ENCODE assay signal across 8 mouse cellular contexts in genomic region chr11:120493351-120493750, GRCm38 (mm10). TPM values are rescaled to one million over a fixed set of nuclear protein-coding genes. Genes with fewer than 3 reads are reported as not detected.
DNase-seq lines count a peak whose midpoint lies in the region; ATAC-seq and TF ChIP-seq lines count a peak whose summit lies in the region.

No protein-coding gene starts in this region.

- H3K27ac ChIP-seq in heart, postnatal 0 days (ENCODE audit: low read depth) = 0 out of 2 replicates have a peak overlapping the region, but pooled peaks have one; percentile 81
- H3K27ac ChIP-seq in forebrain, embryonic 16.5 days (ENCODE audit: low read length) = no peak overlapping the region; the same call in 1 of the 2 replicates
- no peak overlapping the region for H3K27ac ChIP-seq in limb, embryonic 11.5 days (replicated peaks; ENCODE audit: low read depth, low read length)
- peak overlapping the region; percentile 36; the same call in 1 of the 2 replicates for H3K27ac ChIP-seq in neural tube, embryonic 14.5 days (ENCODE audit: low read depth, low read length)

- WGBS in heart, postnatal 0 days = 43% methylated on average over 3 of the region's 3 CpGs
- WGBS in forebrain, embryonic 16.5 days = 38% methylated on average over 3 of the region's 3 CpGs
- 64% methylated on average over 3 of the region's 3 CpGs for WGBS in limb, embryonic 11.5 days
- WGBS in neural tube, embryonic 14.5 days = 55% methylated on average over 3 of the region's 3 CpGs

- ATAC-seq in heart, postnatal 0 days (ENCODE audit: insufficient read depth, low read depth) = no peak
- no peak for ATAC-seq in forebrain, embryonic 16.5 days
- ATAC-seq in limb, embryonic 11.5 days (ENCODE audit: insufficient number of reproducible peaks, low FRiP score, low TSS enrichment, low read depth) = no peak
- ATAC-seq in neural tube, embryonic 14.5 days (ENCODE audit: low read depth) = no peak
- ATAC-seq in cerebellum, adult (ENCODE audit: insufficient number of reproducible peaks, low FRiP score, low TSS enrichment) = no peak
- no peak for ATAC-seq in megakaryocyte progenitor cell, adult 5-6 weeks (replicated peaks; ENCODE audit: poor library complexity)

- peaks cover 49% of the 10 kb centered on the region for H3K36me3 ChIP-seq in heart, postnatal 0 days (replicated peaks; ENCODE audit: control insufficient read depth, insufficient read depth, low read length)
- 0 out of 2 replicates have a peak, but pooled peaks cover 2% of the 10 kb centered on the region for H3K36me3 ChIP-seq in forebrain, embryonic 16.5 days (ENCODE audit: control insufficient read depth, insufficient read depth)
- peaks cover 25% of the 10 kb centered on the region; the same call in 1 of the 2 replicates for H3K36me3 ChIP-seq in limb, embryonic 11.5 days (ENCODE audit: control insufficient read depth, insufficient read depth, low read length)
- peaks cover 30% of the 10 kb centered on the region for H3K36me3 ChIP-seq in neural tube, embryonic 14.5 days (ENCODE audit: control insufficient read depth, insufficient read depth, low read length)

- H3K4me2 ChIP-seq in heart, postnatal 0 days (ENCODE audit: low read depth, low read length) = peak overlapping the region; percentile 97
- H3K4me2 ChIP-seq in forebrain, embryonic 16.5 days (ENCODE audit: low read length) = peak overlapping the region; percentile 92
- H3K4me2 ChIP-seq in limb, embryonic 11.5 days (ENCODE audit: low read depth, severe bottlenecking) = peak overlapping the region; percentile 92
- peak overlapping the region; percentile 95 for H3K4me2 ChIP-seq in neural tube, embryonic 14.5 days (ENCODE audit: low read depth, low read length)

- DNase-seq in heart, postnatal 0 days (ENCODE audit: low spot score) = no peak
- no peak for DNase-seq in heart, adult 9 months (ENCODE audit: low spot score in 2 of 2)
- no peak for DNase-seq in limb, embryonic 11.5 days (ENCODE audit: low spot score)
- DNase-seq in T-cell, adult 2 months (ENCODE audit: low spot score) = no peak

- TF ChIP-seq EP300 in heart, postnatal 0 days (IDR thresholded peaks at IDR 0.05; ENCODE audit: low read depth) = no peak

- no peaks in the 10 kb centered on the region for H3K9me3 ChIP-seq in heart, postnatal 0 days (replicated peaks; ENCODE audit: control insufficient read depth, low read length)
- no peaks in the 10 kb centered on the region for H3K9me3 ChIP-seq in forebrain, embryonic 16.5 days (ENCODE audit: control insufficient read depth, low read length)
- H3K9me3 ChIP-seq in limb, embryonic 11.5 days (ENCODE audit: control insufficient read depth, low read length) = no peaks in the 10 kb centered on the region
- no peaks in the 10 kb centered on the region for H3K9me3 ChIP-seq in neural tube, embryonic 14.5 days (ENCODE audit: control insufficient read depth, low read length)

- no peaks in the 10 kb centered on the region for H3K27me3 ChIP-seq in heart, postnatal 0 days (ENCODE audit: control insufficient read depth, insufficient read depth, low read length)
- no peaks in the 10 kb centered on the region for H3K27me3 ChIP-seq in forebrain, embryonic 16.5 days (replicated peaks; ENCODE audit: control insufficient read depth, insufficient read depth, low read length)
- H3K27me3 ChIP-seq in limb, embryonic 11.5 days (ENCODE audit: control insufficient read depth, insufficient read depth, low read length) = no peaks in the 10 kb centered on the region
- H3K27me3 ChIP-seq in neural tube, embryonic 14.5 days (ENCODE audit: control insufficient read depth, insufficient read depth, low read length) = no peaks in the 10 kb centered on the region

- H3K4me3 ChIP-seq in heart, postnatal 0 days (ENCODE audit: low read depth, low read length) = no peak overlapping the region
- H3K4me3 ChIP-seq in forebrain, embryonic 16.5 days (replicated peaks; ENCODE audit: low read length) = peak overlapping the region; percentile 90
- H3K4me3 ChIP-seq in limb, embryonic 11.5 days (ENCODE audit: low read depth, low read length) = peak overlapping the region; percentile 96; the same call in 1 of the 2 replicates
- peak overlapping the region; percentile 89; the same call in 1 of the 2 replicates for H3K4me3 ChIP-seq in neural tube, embryonic 14.5 days (ENCODE audit: low read depth, low read length)

- no peak for TF ChIP-seq CTCF in heart, postnatal 0 days (IDR thresholded peaks at IDR 0.05; ENCODE audit: low read depth)

- peaks cover 19% of the 10 kb centered on the region for H3K4me1 ChIP-seq in heart, postnatal 0 days (ENCODE audit: control insufficient read depth, insufficient read depth)
- H3K4me1 ChIP-seq in forebrain, embryonic 16.5 days (replicated peaks; ENCODE audit: control insufficient read depth, insufficient read depth, low read length) = peaks cover 27% of the 10 kb centered on the region
- peaks cover 20% of the 10 kb centered on the region for H3K4me1 ChIP-seq in limb, embryonic 11.5 days (ENCODE audit: control insufficient read depth, insufficient read depth, low read length)
- peaks cover 25% of the 10 kb centered on the region for H3K4me1 ChIP-seq in neural tube, embryonic 14.5 days (ENCODE audit: control insufficient read depth, insufficient read depth, low read length)

- H3K9ac ChIP-seq in heart, postnatal 0 days (replicated peaks; ENCODE audit: low read depth, low read length) = no peak overlapping the region
- peak overlapping the region; percentile 77 for H3K9ac ChIP-seq in forebrain, embryonic 16.5 days (replicated peaks; ENCODE audit: low read depth, low read length)
- H3K9ac ChIP-seq in limb, embryonic 11.5 days (ENCODE audit: low read length) = peak overlapping the region; percentile 81; the same call in 1 of the 2 replicates
- H3K9ac ChIP-seq in neural tube, embryonic 14.5 days (replicated peaks; ENCODE audit: low read depth, low read length) = peak overlapping the region; percentile 81; the same call in 1 of the 2 replicates

RNA-seq across cellular contexts. Expression of gene Slc25a10, which starts 1.7 kb away (rescaled TPM):
- total RNA-seq in heart, postnatal 0 days (2014; rRNA removed; ENCODE audit: low replicate concordance) = 66.8 and 74.3 TPM in 2 replicates
- polyA plus RNA-seq in heart, postnatal 0 days (2015; fragmentation: Nextera tagmentation; extraction: Ambion mirVana) = 30.3 and 33.8 TPM in 2 replicates
- polyA plus RNA-seq in forebrain, embryonic 16.5 days (2015; fragmentation: Nextera tagmentation; extraction: Ambion mirVana) = 26.5 and 29.5 TPM in 2 replicates
- 57.8 and 58.5 TPM in 2 replicates for polyA plus RNA-seq in limb, embryonic 11.5 days (2014; fragmentation: Nextera tagmentation; extraction: Ambion mirVana)
- 24.7 and 30.0 TPM in 2 replicates for polyA plus RNA-seq in neural tube, embryonic 14.5 days (2014; fragmentation: Nextera tagmentation; extraction: Ambion mirVana)
- total RNA-seq in megakaryocyte progenitor cell, adult 5-6 weeks (2015) = 11.9 and 14.4 TPM in 2 replicates
- total RNA-seq in megakaryocyte progenitor cell, adult 5-6 weeks (2017) = 16.2 and 19.7 TPM in 2 replicates

RNA-seq across cellular contexts. Expression of gene Mrpl12, which starts 8.9 kb away (rescaled TPM):
- 119 and 161 TPM in 2 replicates for total RNA-seq in heart, postnatal 0 days (2014; rRNA removed; ENCODE audit: low replicate concordance)
- polyA plus RNA-seq in heart, postnatal 0 days (2015; fragmentation: Nextera tagmentation; extraction: Ambion mirVana) = 308 and 315 TPM in 2 replicates
- polyA plus RNA-seq in forebrain, embryonic 16.5 days (2015; fragmentation: Nextera tagmentation; extraction: Ambion mirVana) = 107 and 119 TPM in 2 replicates
- 166 and 177 TPM in 2 replicates for polyA plus RNA-seq in limb, embryonic 11.5 days (2014; fragmentation: Nextera tagmentation; extraction: Ambion mirVana)
- 131 and 135 TPM in 2 replicates for polyA plus RNA-seq in neural tube, embryonic 14.5 days (2014; fragmentation: Nextera tagmentation; extraction: Ambion mirVana)
- 107 and 121 TPM in 2 replicates for total RNA-seq in megakaryocyte progenitor cell, adult 5-6 weeks (2015)
- total RNA-seq in megakaryocyte progenitor cell, adult 5-6 weeks (2017) = 136 and 142 TPM in 2 replicates

RNA-seq across cellular contexts. Expression of gene Arl16, which starts 25.9 kb away (rescaled TPM):
- 35.4 and 48.3 TPM in 2 replicates for total RNA-seq in heart, postnatal 0 days (2014; rRNA removed; ENCODE audit: low replicate concordance)
- 25.1 and 28.2 TPM in 2 replicates for polyA plus RNA-seq in heart, postnatal 0 days (2015; fragmentation: Nextera tagmentation; extraction: Ambion mirVana)
- 45.5 and 56.4 TPM in 2 replicates for polyA plus RNA-seq in forebrain, embryonic 16.5 days (2015; fragmentation: Nextera tagmentation; extraction: Ambion mirVana)
- polyA plus RNA-seq in limb, embryonic 11.5 days (2014; fragmentation: Nextera tagmentation; extraction: Ambion mirVana) = 56.6 and 58.3 TPM in 2 replicates
- 65.5 and 68.1 TPM in 2 replicates for polyA plus RNA-seq in neural tube, embryonic 14.5 days (2014; fragmentation: Nextera tagmentation; extraction: Ambion mirVana)
- total RNA-seq in megakaryocyte progenitor cell, adult 5-6 weeks (2015) = 13.8 and 19.8 TPM in 2 replicates
- 18.8 and 20.2 TPM in 2 replicates for total RNA-seq in megakaryocyte progenitor cell, adult 5-6 weeks (2017)

RNA-seq across cellular contexts. Expression of gene Ccdc137, which starts 35.4 kb away (rescaled TPM):
- 4.7 and 5.7 TPM in 2 replicates for total RNA-seq in heart, postnatal 0 days (2014; rRNA removed; ENCODE audit: low replicate concordance)
- 11.2 and 12.6 TPM in 2 replicates for polyA plus RNA-seq in heart, postnatal 0 days (2015; fragmentation: Nextera tagmentation; extraction: Ambion mirVana)
- polyA plus RNA-seq in forebrain, embryonic 16.5 days (2015; fragmentation: Nextera tagmentation; extraction: Ambion mirVana) = 26.2 and 31.2 TPM in 2 replicates
- 32.6 and 36.4 TPM in 2 replicates for polyA plus RNA-seq in limb, embryonic 11.5 days (2014; fragmentation: Nextera tagmentation; extraction: Ambion mirVana)
- polyA plus RNA-seq in neural tube, embryonic 14.5 days (2014; fragmentation: Nextera tagmentation; extraction: Ambion mirVana) = 21.6 and 28.4 TPM in 2 replicates
- 24.9 and 27.2 TPM in 2 replicates for total RNA-seq in megakaryocyte progenitor cell, adult 5-6 weeks (2015)
- total RNA-seq in megakaryocyte progenitor cell, adult 5-6 weeks (2017) = 57.1 and 58.3 TPM in 2 replicates

RNA-seq across cellular contexts. Expression of gene Oxld1, which starts 35.5 kb away (rescaled TPM):
- total RNA-seq in heart, postnatal 0 days (2014; rRNA removed; ENCODE audit: low replicate concordance) = 69.2 and 85.3 TPM in 2 replicates
- 40.1 and 45.3 TPM in 2 replicates for polyA plus RNA-seq in heart, postnatal 0 days (2015; fragmentation: Nextera tagmentation; extraction: Ambion mirVana)
- 9.7 and 9.9 TPM in 2 replicates for polyA plus RNA-seq in forebrain, embryonic 16.5 days (2015; fragmentation: Nextera tagmentation; extraction: Ambion mirVana)
- polyA plus RNA-seq in limb, embryonic 11.5 days (2014; fragmentation: Nextera tagmentation; extraction: Ambion mirVana) = 11.5 and 11.9 TPM in 2 replicates
- 12.0 and 12.9 TPM in 2 replicates for polyA plus RNA-seq in neural tube, embryonic 14.5 days (2014; fragmentation: Nextera tagmentation; extraction: Ambion mirVana)
- 10.4 and 10.7 TPM in 2 replicates for total RNA-seq in megakaryocyte progenitor cell, adult 5-6 weeks (2015)
- 9.7 and 14.8 TPM in 2 replicates for total RNA-seq in megakaryocyte progenitor cell, adult 5-6 weeks (2017)

Comparison
In these comparisons a context has a peak if more than half of its experiments do, and no peak if none do; other contexts are left out.
1. H3K27ac ChIP-seq: peak in heart, postnatal 0 days (single experiment) and neural tube, embryonic 14.5 days (single experiment); none in forebrain, embryonic 16.5 days (single experiment) and limb, embryonic 11.5 days (single experiment).
2. Peak in every context shown above with its lines, with median percentiles within 50 percentile points of each other: H3K4me2 ChIP-seq.